Mouse (Mus musculus) cortical plate, adult 2 months (tissue): ENCODE data around the gene Gm30191.

Experiments used
- CTCF ChIP-seq: fragments of 200-500 bp; IDR thresholded peaks from 2 replicates; pipeline ENCODE4 v1.5.1; 2011; ENCODE audit warnings: mild to moderate bottlenecking, control low read depth, low read length; ENCODE audit not compliant: insufficient read depth; ENCODE audit errors: extremely low read depth
- POLR2A ChIP-seq: fragments of 200-500 bp; IDR thresholded peaks from 2 replicates; pipeline ENCODE4 v1.6.1; 2011; ENCODE audit warnings: mild to moderate bottlenecking, low read length, control low read depth; ENCODE audit not compliant: insufficient read depth; ENCODE audit errors: extremely low read depth

GRCm38 (mm10) chr4:134252911-134253721, 6.4 kb downstream of the Gm30191 start:
- TF ChIP-seq CTCF (no peak), POLR2A (no peak)
